Mouse (Mus musculus): ENCODE results near the gene Ncs1. TPM values are rescaled to one million over a fixed set of nuclear protein-coding genes. Genes with fewer than 3 reads are reported as not detected.
A peak's percentile ranks its signal among the peaks of the same experiment; 100 is the strongest.

Ncs1 gene
- polyA plus RNA-seq, 1 experiment from 2014 or later: 51.7 TPM

DNA sequence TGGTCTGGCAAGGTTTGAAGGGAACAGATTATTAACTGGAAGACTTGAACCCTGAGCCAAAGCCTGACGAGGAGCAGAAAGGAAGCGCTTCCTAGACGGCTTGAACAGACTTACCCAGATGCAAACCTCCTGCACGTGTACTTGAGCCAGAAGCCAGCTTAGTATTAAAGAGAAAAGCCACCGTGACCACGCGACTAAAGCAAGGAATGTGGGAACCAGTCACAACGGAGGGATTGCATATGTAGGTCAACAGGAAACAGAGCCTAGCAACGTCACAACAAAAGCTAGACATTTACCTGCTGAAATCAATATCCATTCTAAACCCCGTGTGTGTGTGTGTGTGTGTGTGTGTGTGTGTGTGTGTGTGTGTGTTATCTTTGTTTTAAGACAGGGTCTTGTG, 81.6 kb downstream of the Ncs1 start:
- 66% methylated on average over 10 of the region's 10 CpGs for WGBS
- ATAC-seq (ENCODE audit: insufficient number of reproducible peaks, insufficient read depth, low FRiP score, low read depth): no peak
- no peaks in the 10 kb centered on the region for H3K36me3 ChIP-seq (ENCODE audit: control insufficient read depth, insufficient read depth, low read length)
- peaks cover 8 to 11% of the 10 kb centered on the region in 2 experiments; a peak in 3 of 4 replicates for H3K4me1 ChIP-seq (ENCODE audit: control insufficient read depth in 2 of 2, insufficient read depth in 2 of 2, low read length in 2 of 2)
- H3K4me3 ChIP-seq (ENCODE audit: control insufficient read depth in 1 of 2, insufficient read depth in 1 of 2, low read depth in 1 of 2, low read length in 2 of 2): no peak overlapping the region
- no peaks in the 10 kb centered on the region for H3K9me3 ChIP-seq (ENCODE audit: control insufficient read depth, low read length)
- no peaks in the 10 kb centered on the region for H3K27me3 ChIP-seq (ENCODE audit: control insufficient read depth, insufficient read depth, low read length)
- no peak overlapping the region for H3K9ac ChIP-seq (ENCODE audit: low read length)
- no peak overlapping the region for H3K4me2 ChIP-seq (ENCODE audit: low read length)
- H3K27ac ChIP-seq (replicated peaks in 1 of 2; ENCODE audit: control insufficient read depth in 1 of 2, insufficient read depth in 1 of 2, low read depth in 2 of 2, low read length in 2 of 2): no peak overlapping the region

DNA sequence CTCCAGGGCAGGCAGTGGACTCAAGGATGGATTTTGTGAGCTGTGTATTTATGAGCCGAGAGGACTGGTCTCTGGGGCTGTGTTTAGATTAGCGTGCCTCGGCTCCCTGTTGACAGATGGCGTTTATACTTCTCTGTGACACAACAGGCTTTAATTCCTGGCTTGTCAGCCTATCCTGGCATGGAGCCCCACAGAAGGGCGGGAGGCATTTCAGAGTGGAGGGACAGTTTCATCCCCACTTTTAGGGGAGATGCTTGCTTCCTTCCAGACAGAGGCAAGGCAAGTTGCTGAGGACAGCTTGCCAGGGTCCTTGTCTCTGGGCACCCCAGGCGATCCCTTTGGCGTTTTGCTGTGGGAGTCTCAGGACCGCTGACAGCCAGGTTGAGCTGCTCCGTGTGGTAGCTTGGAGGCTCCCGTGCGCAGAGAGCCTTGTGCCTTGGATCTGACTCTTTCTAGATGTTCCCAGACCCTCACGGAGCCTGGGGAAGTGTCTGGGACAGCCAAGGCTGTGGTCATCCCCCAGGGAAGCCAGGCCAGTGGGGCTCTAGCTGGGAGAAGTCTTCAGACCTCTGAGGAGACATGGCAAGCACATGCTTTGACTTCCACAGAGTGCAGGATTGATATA, 92.2 kb downstream of the Ncs1 start:
- Histone ChIP-seq H3K27me3 (ENCODE audit: control insufficient read depth, insufficient read depth, low read length) (peaks cover 20% of the 10 kb centered on the region), H3K36me3 (ENCODE audit: control insufficient read depth, insufficient read depth, low read length) (no peaks in the 10 kb centered on the region), H3K9me3 (ENCODE audit: control insufficient read depth, low read length) (no peaks in the 10 kb centered on the region), H3K9ac (ENCODE audit: low read length) (0 out of 2 replicates have a peak overlapping the region, but pooled peaks have one; percentile 25), H3K4me2 (ENCODE audit: low read length) (0 out of 2 replicates have a peak overlapping the region, but pooled peaks have one; percentile 9), H3K4me1 (ENCODE audit: control insufficient read depth in 2 of 2, insufficient read depth in 2 of 2, low read length in 2 of 2) (peaks cover 43 to 59% of the 10 kb centered on the region in 2 experiments), H3K27ac (replicated peaks in 1 of 2; ENCODE audit: control insufficient read depth in 1 of 2, insufficient read depth in 1 of 2, low read depth in 2 of 2, low read length in 2 of 2) (peak overlapping the region in 1 of 2 experiments; percentile 41; a peak in 1 of 4 replicates), H3K4me3 (ENCODE audit: control insufficient read depth in 1 of 2, insufficient read depth in 1 of 2, low read depth in 1 of 2, low read length in 2 of 2) (no peak overlapping the region)
- WGBS: 32% methylated on average over 12 of the region's 12 CpGs
- ATAC-seq (ENCODE audit: insufficient number of reproducible peaks, insufficient read depth, low FRiP score, low read depth): no peak

DNA sequence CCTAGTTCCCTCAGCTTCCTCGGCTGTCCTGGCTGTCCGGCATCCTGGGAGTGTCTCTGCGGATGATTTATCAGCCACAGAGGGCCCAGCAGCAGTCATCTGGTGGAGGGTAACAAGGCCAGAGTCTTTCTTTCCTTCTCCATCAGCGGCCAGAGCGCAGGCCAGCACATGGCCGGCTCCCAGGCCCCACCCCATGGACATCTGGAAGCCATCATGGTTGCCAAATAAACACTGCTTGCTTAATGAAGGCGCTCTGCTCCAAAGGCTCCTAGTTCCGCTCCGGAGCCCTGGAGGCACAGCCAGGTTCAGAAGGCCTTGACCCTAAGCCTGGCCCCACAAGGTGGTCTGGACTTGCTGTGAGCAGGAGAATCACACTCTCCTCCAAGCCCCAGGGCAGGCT, 94.2 kb downstream of the Ncs1 start:
- Histone ChIP-seq H3K27ac (replicated peaks in 1 of 2; ENCODE audit: control insufficient read depth in 1 of 2, insufficient read depth in 1 of 2, low read depth in 2 of 2, low read length in 2 of 2) (no peak overlapping the region), H3K4me2 (ENCODE audit: low read length) (no peak overlapping the region), H3K36me3 (ENCODE audit: control insufficient read depth, insufficient read depth, low read length) (no peaks in the 10 kb centered on the region), H3K27me3 (ENCODE audit: control insufficient read depth, insufficient read depth, low read length) (peaks cover 29% of the 10 kb centered on the region), H3K9me3 (ENCODE audit: control insufficient read depth, low read length) (0 out of 2 replicates have a peak, but pooled peaks cover 2% of the 10 kb centered on the region), H3K4me1 (ENCODE audit: control insufficient read depth in 2 of 2, insufficient read depth in 2 of 2, low read length in 2 of 2) (peaks cover 41 to 55% of the 10 kb centered on the region in 2 experiments), H3K4me3 (ENCODE audit: control insufficient read depth in 1 of 2, insufficient read depth in 1 of 2, low read depth in 1 of 2, low read length in 2 of 2) (no peak overlapping the region), H3K9ac (ENCODE audit: low read length) (no peak overlapping the region)
- no peak for ATAC-seq (ENCODE audit: insufficient number of reproducible peaks, insufficient read depth, low FRiP score, low read depth)
- 51% methylated on average over 9 of the region's 9 CpGs for whole genome bisulfite sequencing

DNA sequence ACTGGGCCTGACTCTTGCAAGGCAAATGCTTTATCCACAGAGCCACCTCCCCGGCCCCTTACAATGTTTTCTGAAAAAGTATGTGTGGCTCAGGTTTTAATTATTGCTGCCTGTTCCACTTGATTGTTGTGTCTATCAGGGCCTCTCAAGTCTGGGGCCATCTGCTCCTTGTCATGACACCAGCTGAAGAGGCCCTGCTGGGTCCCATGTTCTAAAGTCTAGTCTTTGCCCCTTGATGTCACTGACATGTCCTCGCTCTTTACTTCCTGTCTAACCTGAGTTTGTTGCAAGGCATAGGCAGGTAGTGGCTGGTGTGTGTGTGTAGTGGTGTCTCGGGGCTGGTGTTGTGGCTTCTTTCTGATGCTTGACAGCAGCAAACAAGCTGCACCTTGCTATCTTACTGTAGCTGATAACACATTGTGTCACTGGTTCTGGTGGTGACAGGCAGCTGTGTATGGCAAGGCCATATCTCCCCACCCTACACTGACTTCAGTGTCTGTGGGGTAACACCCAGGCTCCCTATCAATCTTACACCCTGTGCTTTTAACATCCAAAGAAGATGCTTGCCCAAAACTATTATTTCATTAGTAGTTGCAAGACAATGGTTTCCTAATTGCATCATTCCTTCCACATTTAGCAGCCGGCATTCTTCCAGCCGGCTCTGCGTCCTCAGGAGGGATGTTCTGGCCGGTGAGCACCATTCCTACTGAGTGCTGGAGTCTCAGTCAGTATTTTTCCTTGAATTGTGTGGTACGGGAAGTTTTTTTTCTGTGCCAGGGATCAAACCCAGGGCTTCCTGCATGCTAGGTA, 96.3 kb downstream of the Ncs1 start:
- Histone ChIP-seq H3K9me3 (ENCODE audit: control insufficient read depth, low read length) (0 out of 2 replicates have a peak, but pooled peaks cover 4% of the 10 kb centered on the region), H3K4me3 (ENCODE audit: control insufficient read depth in 1 of 2, insufficient read depth in 1 of 2, low read depth in 1 of 2, low read length in 2 of 2) (no peak overlapping the region), H3K27me3 (ENCODE audit: control insufficient read depth, insufficient read depth, low read length) (peaks cover 35% of the 10 kb centered on the region), H3K36me3 (ENCODE audit: control insufficient read depth, insufficient read depth, low read length) (no peaks in the 10 kb centered on the region), H3K9ac (ENCODE audit: low read length) (no peak overlapping the region), H3K27ac (replicated peaks in 1 of 2; ENCODE audit: control insufficient read depth in 1 of 2, insufficient read depth in 1 of 2, low read depth in 2 of 2, low read length in 2 of 2) (peak overlapping the region; percentile 53 to 78), H3K4me1 (ENCODE audit: control insufficient read depth in 2 of 2, insufficient read depth in 2 of 2, low read length in 2 of 2) (peaks cover 40 to 53% of the 10 kb centered on the region in 2 experiments), H3K4me2 (ENCODE audit: low read length) (peak overlapping the region; percentile 24; the same call in 1 of the 2 replicates)
- WGBS: 9% methylated on average over 8 of the region's 8 CpGs
- ATAC-seq (ENCODE audit: insufficient number of reproducible peaks, insufficient read depth, low FRiP score, low read depth): peak; percentile 74

Other genes starting within 250 kb of the Ncs1 start
- gene Fnbp1, start 103.8 kb upstream of the Ncs1 start, polyA plus RNA-seq (2014; fragmentation: Nextera tagmentation; extraction: Ambion mirVana): 17.6 and 19.4 TPM in 2 replicates
- 26.6 and 27.3 TPM in 2 replicates for gene Gpr107, start 93.5 kb upstream of the Ncs1 start, polyA plus RNA-seq (2014; fragmentation: Nextera tagmentation; extraction: Ambion mirVana)
- 0.73 and 0.86 TPM in 2 replicates for gene Hmcn2, start 68.6 kb downstream of the Ncs1 start, polyA plus RNA-seq (2014; fragmentation: Nextera tagmentation; extraction: Ambion mirVana)
- gene Ass1, start 224.4 kb downstream of the Ncs1 start, polyA plus RNA-seq (2014; fragmentation: Nextera tagmentation; extraction: Ambion mirVana): 8.5 and 10.0 TPM in 2 replicates